Mouse (Mus musculus): Measurements from ENCODE around the gene Pla1a. TPM values are rescaled to one million over a fixed set of nuclear protein-coding genes. Genes with fewer than 3 reads are reported as not detected.
A peak's percentile ranks its signal among the peaks of the same experiment; 100 is the strongest.

The Pla1a gene
- polyA plus RNA-seq, 1 experiment = 0.37 TPM

GRCm38 (mm10) chr16:38348217-38348761, 84.7 kb downstream of the Pla1a start:
- DNase-seq (ENCODE audit: low read depth) = no peak
- no peak for TF ChIP-seq POLR2A (IDR thresholded peaks at IDR 0.05; ENCODE audit: borderline replicate concordance, extremely low read depth, insufficient read depth, insufficient read length, poor library complexity, severe bottlenecking)
- TF ChIP-seq CTCF (IDR thresholded peaks at IDR 0.05; ENCODE audit: borderline replicate concordance, extremely low read depth, insufficient read depth, insufficient read length) = no peak

GRCm38 (mm10) chr16:38347588-38347987, 85.4 kb downstream of the Pla1a start:
- no peak for DNase-seq (ENCODE audit: low read depth)
- TF ChIP-seq POLR2A (IDR thresholded peaks at IDR 0.05; ENCODE audit: borderline replicate concordance, extremely low read depth, insufficient read depth, insufficient read length, poor library complexity, severe bottlenecking) (no peak), CTCF (IDR thresholded peaks at IDR 0.05; ENCODE audit: borderline replicate concordance, extremely low read depth, insufficient read depth, insufficient read length) (no peak)

- DNase-seq (ENCODE audit: low read depth) = peak; percentile 97
Observed at GRCm38 (mm10) chr16:38346529-38347325, 86.2 kb downstream of the Pla1a start, which contains the start of the genes Cox17 and Gm21987. Cox17 (plus strand) TSS chr16:38346991. Gm21987 (plus strand) TSS chr16:38347040.

More at GRCm38 (mm10) chr16:38346529-38347325, 86.2 kb downstream of the Pla1a start, which contains the start of the genes Cox17 and Gm21987:
- TF ChIP-seq CTCF (IDR thresholded peaks at IDR 0.05; ENCODE audit: borderline replicate concordance, extremely low read depth, insufficient read depth, insufficient read length) = no peak
- peak; percentile 40; the same call in 1 of the 2 replicates for TF ChIP-seq POLR2A (IDR thresholded peaks at IDR 0.05; ENCODE audit: borderline replicate concordance, extremely low read depth, insufficient read depth, insufficient read length, poor library complexity, severe bottlenecking)

Other genes with a start within 250 kb of the Pla1a start
- not detected in 2 replicates for gene Nr1i2, start 138.3 kb downstream of the Pla1a start, polyA plus RNA-seq (2012; rRNA removed)
- gene Maats1, start 91.0 kb downstream of the Pla1a start, polyA plus RNA-seq (2012; rRNA removed) = 0.49 and 1.4 TPM in 2 replicates
- 62.9 and 69.0 TPM in 2 replicates for gene Cox17, start 86.2 kb downstream of the Pla1a start, polyA plus RNA-seq (2012; rRNA removed)
- not detected in 2 replicates for gene Gm21987, start 86.1 kb downstream of the Pla1a start, polyA plus RNA-seq (2012; rRNA removed)
- 0.81 and 0.85 TPM in 2 replicates for gene Popdc2, start 70.9 kb downstream of the Pla1a start, polyA plus RNA-seq (2012; rRNA removed)
- 73.8 and 77.3 TPM in 2 replicates for gene Adprh, start 19.6 kb upstream of the Pla1a start, polyA plus RNA-seq (2012; rRNA removed)
- 0.32 and 0.33 TPM in 2 replicates for gene Cd80, start 22.4 kb upstream of the Pla1a start, polyA plus RNA-seq (2012; rRNA removed)
- 18.5 and 19.1 TPM in 2 replicates for gene Timmdc1, start 89.5 kb upstream of the Pla1a start, polyA plus RNA-seq (2012; rRNA removed)
- 60.4 and 66.6 TPM in 2 replicates for gene Poglut1, start 117.1 kb upstream of the Pla1a start, polyA plus RNA-seq (2012; rRNA removed)
- gene Tmem39a, start 125.6 kb upstream of the Pla1a start, polyA plus RNA-seq (2012; rRNA removed) = 86.0 and 112 TPM in 2 replicates

All from brain, embryonic 14.5 days (tissue).